Mouse (Mus musculus) cortical plate, adult 2 months (tissue): ENCODE results near the gene Hist1h2ah. TPM values are rescaled to one million over a fixed set of nuclear protein-coding genes. Genes with fewer than 3 reads are reported as not detected.
A peak's percentile ranks its signal among the peaks of the same experiment; 100 is the strongest.

ENCODE experiments used
- H3K27ac ChIP-seq: fragments of 200-500 bp; 2 replicates; pipeline ENCODE4 v1.5.1; 2012; ENCODE audit warnings: low read length, control low read depth, inconsistent platforms; ENCODE audit not compliant: insufficient read depth
- H3K4me1 ChIP-seq: fragments of 200-500 bp; 2 replicates; pipeline ENCODE4 v1.6.1; 2011; ENCODE audit warnings: low read length; ENCODE audit not compliant: control insufficient read depth, insufficient read depth
- H3K4me3 ChIP-seq: fragments of 200-500 bp; 2 replicates; pipeline ENCODE4 v1.5.1; 2011; ENCODE audit warnings: mild to moderate bottlenecking, low read length, control low read depth; ENCODE audit not compliant: insufficient read depth
- CTCF ChIP-seq: fragments of 200-500 bp; IDR thresholded peaks from 2 replicates; pipeline ENCODE4 v1.5.1; 2011; ENCODE audit warnings: mild to moderate bottlenecking, control low read depth, low read length; ENCODE audit not compliant: insufficient read depth; ENCODE audit errors: extremely low read depth
- POLR2A ChIP-seq: fragments of 200-500 bp; IDR thresholded peaks from 2 replicates; pipeline ENCODE4 v1.6.1; 2011; ENCODE audit warnings: mild to moderate bottlenecking, low read length, control low read depth; ENCODE audit not compliant: insufficient read depth; ENCODE audit errors: extremely low read depth
- polyA plus RNA-seq: library from polyadenylated mRNA; depleted of rRNA; stranded (reverse); fragments of >200 nt; gene quantifications from 2 replicates; pipeline ENCODE4 v1.2.3, GENCODE M21; 2012; rRNA removed

Gene Hist1h2ah
- polyA plus RNA-seq, 1 experiment, result 0.75 TPM

GRCm38 (mm10) chr13:21997201-21997820 lies 38.1 kb downstream of the Hist1h2ah start:
- Histone ChIP-seq H3K4me1 (no peaks in the 10 kb centered on the region), H3K27ac (no peak overlapping the region), H3K4me3 (peak overlapping the region; percentile 12; the same call in 1 of the 2 replicates)
- no peak for TF ChIP-seq POLR2A
- no peak for TF ChIP-seq CTCF

GRCm38 (mm10) chr13:21996840-21997185 lies 38.6 kb downstream of the Hist1h2ah start:
- Histone ChIP-seq H3K4me3 (peak overlapping the region; percentile 12), H3K27ac (no peak overlapping the region), H3K4me1 (no peaks in the 10 kb centered on the region)
- TF ChIP-seq POLR2A (no peak), CTCF (no peak)

GRCm38 (mm10) chr13:21996101-21996839 lies 39.1 kb downstream of the Hist1h2ah start:
- no peak overlapping the region for H3K27ac ChIP-seq
- H3K4me3 ChIP-seq, result peak overlapping the region; percentile 12
- no peak for TF ChIP-seq POLR2A
- TF ChIP-seq CTCF, result no peak
- no peaks in the 10 kb centered on the region for H3K4me1 ChIP-seq

GRCm38 (mm10) chr13:21995331-21995914 lies 39.9 kb downstream of the Hist1h2ah start:
- Histone ChIP-seq H3K4me1 (no peaks in the 10 kb centered on the region), H3K4me3 (peak overlapping the region; percentile 27; the same call in 1 of the 2 replicates), H3K27ac (no peak overlapping the region)
- TF ChIP-seq POLR2A (no peak), CTCF (no peak)

DNA sequence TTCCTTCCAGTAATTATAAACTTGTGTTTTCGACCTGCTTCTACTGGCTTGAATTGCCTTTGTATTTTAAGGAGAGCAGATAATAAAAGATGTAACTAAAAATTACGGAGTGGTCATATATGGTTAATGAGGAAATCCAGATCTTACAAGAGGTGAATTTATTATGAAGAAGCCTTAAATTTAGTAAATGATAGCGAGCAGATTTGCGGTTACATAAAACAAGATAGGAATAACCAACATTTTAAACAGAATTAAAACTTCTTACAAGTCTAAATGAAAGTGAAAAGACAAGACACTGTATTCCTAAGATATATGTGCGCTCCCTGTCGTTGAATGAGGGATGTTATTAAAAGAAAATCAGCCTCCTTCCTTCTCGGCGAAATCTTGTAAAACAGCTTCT lies 40.5 kb downstream of the Hist1h2ah start:
- TF ChIP-seq POLR2A, result no peak
- no peak for TF ChIP-seq CTCF
- Histone ChIP-seq H3K4me3 (peak overlapping the region; percentile 27; the same call in 1 of the 2 replicates), H3K4me1 (no peaks in the 10 kb centered on the region), H3K27ac (no peak overlapping the region)

DNA sequence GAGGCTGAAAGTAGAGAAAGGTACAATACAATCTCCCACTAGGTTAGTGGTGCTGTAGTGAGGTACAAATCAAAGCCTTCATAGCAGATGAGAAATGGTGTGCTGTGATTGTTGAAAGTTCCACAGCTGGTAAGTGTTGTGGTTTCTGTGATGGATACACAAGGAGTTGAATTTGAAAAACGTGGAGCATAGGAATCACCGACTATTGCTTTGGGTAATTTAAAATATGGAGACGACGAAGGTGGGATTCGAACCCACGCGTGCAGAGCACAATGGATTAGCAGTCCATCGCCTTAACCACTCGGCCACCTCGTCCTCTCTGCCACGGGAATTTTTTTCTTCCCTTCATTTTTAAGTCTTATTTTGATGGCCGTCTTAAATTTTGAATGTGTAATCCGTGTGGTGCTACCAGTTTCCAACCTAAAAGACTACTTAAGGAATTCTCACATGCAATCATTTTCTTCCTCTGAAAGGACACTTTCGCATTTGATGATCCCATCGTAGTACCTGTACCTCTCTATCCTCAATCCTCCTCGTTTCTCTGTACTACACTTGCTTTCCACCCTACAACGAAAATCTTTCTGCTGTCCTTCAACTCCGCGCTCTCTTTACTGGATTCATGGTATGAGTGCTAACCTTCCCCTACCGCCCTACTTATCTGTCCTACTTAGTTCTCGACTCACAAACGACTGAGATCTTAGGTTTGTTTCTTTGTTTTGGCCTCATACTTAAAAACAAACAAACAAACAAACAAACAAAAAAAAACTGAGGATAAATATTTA lies 41.2 kb downstream of the Hist1h2ah start:
- Histone ChIP-seq H3K4me3 (no peak overlapping the region), H3K27ac (no peak overlapping the region), H3K4me1 (no peaks in the 10 kb centered on the region)
- TF ChIP-seq CTCF (no peak), POLR2A (no peak)

DNA sequence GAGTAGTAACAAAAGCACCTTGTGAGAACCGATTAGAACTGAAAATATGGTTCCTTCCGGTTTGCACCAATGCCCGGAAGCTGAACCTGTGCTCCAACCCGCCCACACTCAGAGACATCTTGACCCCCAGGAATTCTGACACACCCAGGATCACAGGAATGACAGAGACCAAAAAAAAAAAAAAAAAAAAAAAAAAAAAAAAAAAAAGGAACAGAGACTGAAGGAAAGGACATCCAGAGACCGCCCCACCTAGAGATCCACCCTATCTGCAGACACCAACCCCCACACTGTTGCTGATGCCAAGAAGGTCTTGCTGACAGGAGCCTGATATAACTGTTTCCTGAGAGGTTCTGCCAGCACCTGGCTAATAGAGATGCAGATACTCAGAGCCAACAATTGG lies 42.8 kb downstream of the Hist1h2ah start:
- no peak overlapping the region for H3K4me3 ChIP-seq
- no peak overlapping the region for H3K27ac ChIP-seq
- H3K4me1 ChIP-seq, result no peaks in the 10 kb centered on the region
- TF ChIP-seq POLR2A, result no peak
- TF ChIP-seq CTCF, result no peak

Other genes with a start within 250 kb of the Hist1h2ah start
- gene Hist1h2an, start 248.3 kb downstream of the Hist1h2ah start, polyA plus RNA-seq, result not detected in 2 replicates
- gene Hist1h2bp, start 248.1 kb downstream of the Hist1h2ah start, polyA plus RNA-seq, result 0.26 and 0.63 TPM in 2 replicates
- gene Hist1h2bq, start 225.4 kb downstream of the Hist1h2ah start, polyA plus RNA-seq, result 1.2 and 1.7 TPM in 2 replicates
- gene Hist1h2ao, start 225.1 kb downstream of the Hist1h2ah start, polyA plus RNA-seq, result not detected in 2 replicates
- not detected in 2 replicates for gene Hist1h4m, start 223.8 kb downstream of the Hist1h2ah start, polyA plus RNA-seq
- 11.0 and 23.0 TPM in 2 replicates for gene Hist1h4n, start 203.4 kb downstream of the Hist1h2ah start, polyA plus RNA-seq
- 2.4 and 3.5 TPM in 2 replicates for gene Hist1h2ap, start 202.1 kb downstream of the Hist1h2ah start, polyA plus RNA-seq
- gene Hist1h2br, start 201.8 kb downstream of the Hist1h2ah start, polyA plus RNA-seq, result 0.34 and 0.92 TPM in 2 replicates
- gene Zfp184, start 90.5 kb downstream of the Hist1h2ah start, polyA plus RNA-seq, result 2.2 and 2.3 TPM in 2 replicates
- gene Pom121l2, start 54.4 kb downstream of the Hist1h2ah start, polyA plus RNA-seq, result 0.04 TPM in 1 of 2 replicates, not detected in the other
- 1.9 and 2.5 TPM in 2 replicates for gene Prss16, start 25.8 kb downstream of the Hist1h2ah start, polyA plus RNA-seq
- gene Hist1h2bk, start 302 bp upstream of the Hist1h2ah start, polyA plus RNA-seq, result 0.50 and 0.64 TPM in 2 replicates
- gene Hist1h4i, start 5.8 kb upstream of the Hist1h2ah start, polyA plus RNA-seq, result 5.7 and 7.9 TPM in 2 replicates
- gene Hist1h2ag, start 7.4 kb upstream of the Hist1h2ah start, polyA plus RNA-seq, result 0.63 and 1.1 TPM in 2 replicates
- gene Hist1h2bj, start 7.6 kb upstream of the Hist1h2ah start, polyA plus RNA-seq, result 0.64 and 0.69 TPM in 2 replicates
- gene Vmn1r188, start 48.9 kb upstream of the Hist1h2ah start, polyA plus RNA-seq, result not detected in 2 replicates
- not detected in 2 replicates for gene Vmn1r189, start 70.3 kb upstream of the Hist1h2ah start, polyA plus RNA-seq
- gene Vmn1r191, start 148.4 kb upstream of the Hist1h2ah start, polyA plus RNA-seq, result not detected in 2 replicates
- not detected in 2 replicates for gene Vmn1r192, start 155.6 kb upstream of the Hist1h2ah start, polyA plus RNA-seq
- gene Vmn1r193, start 187.6 kb upstream of the Hist1h2ah start, polyA plus RNA-seq, result not detected in 2 replicates
- gene Vmn1r194, start 208.6 kb upstream of the Hist1h2ah start, polyA plus RNA-seq, result not detected in 2 replicates
- gene Vmn1r195, start 235.0 kb upstream of the Hist1h2ah start, polyA plus RNA-seq, result not detected in 2 replicates